Mouse (Mus musculus): Measurements from ENCODE around the gene Morn1. TPM values are rescaled to one million over a fixed set of nuclear protein-coding genes. Genes with fewer than 3 reads are reported as not detected.

Gene Morn1
- polyA plus RNA-seq, 1 experiment = 6.5 TPM

DNA sequence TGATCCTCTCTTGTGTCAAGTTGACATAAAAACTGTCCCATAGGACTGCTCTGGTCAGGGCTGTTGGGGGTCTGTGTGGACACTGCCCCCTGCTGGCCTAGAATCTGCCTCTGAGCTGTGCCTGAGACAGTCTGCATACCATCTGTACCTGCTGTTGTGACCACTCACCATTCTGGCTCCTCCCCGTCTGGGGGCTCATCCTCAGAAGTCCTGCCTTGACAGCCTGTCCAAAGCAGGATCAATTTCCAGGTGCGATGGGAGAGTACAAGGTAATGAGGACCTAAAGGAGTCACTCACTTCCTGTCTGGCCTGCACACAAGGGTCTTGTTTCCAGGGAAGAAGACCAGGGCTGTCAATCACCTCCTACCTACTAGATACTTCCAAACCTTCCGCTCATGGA is 8.2 kb downstream of the Morn1 start:
- no peaks in the 10 kb centered on the region for H3K4me1 ChIP-seq (ENCODE audit: control insufficient read depth, insufficient read depth, low read length)
- no peak overlapping the region for H3K4me3 ChIP-seq (replicated peaks; ENCODE audit: control insufficient read depth, low read depth, low read length)
- 75% methylated on average over 3 of the region's 3 CpGs for WGBS
- peak; percentile 78 for TF ChIP-seq CTCF (IDR thresholded peaks at IDR 0.05; ENCODE audit: control insufficient read depth, insufficient read depth, low read length)
- no peak for TF ChIP-seq POLR2A (IDR thresholded peaks at IDR 0.05; ENCODE audit: borderline replicate concordance, control insufficient read depth, low read depth, low read length)
- no peak overlapping the region for H3K27ac ChIP-seq (ENCODE audit: control insufficient read depth, insufficient read depth, low read depth, low read length, poor library complexity)

DNA sequence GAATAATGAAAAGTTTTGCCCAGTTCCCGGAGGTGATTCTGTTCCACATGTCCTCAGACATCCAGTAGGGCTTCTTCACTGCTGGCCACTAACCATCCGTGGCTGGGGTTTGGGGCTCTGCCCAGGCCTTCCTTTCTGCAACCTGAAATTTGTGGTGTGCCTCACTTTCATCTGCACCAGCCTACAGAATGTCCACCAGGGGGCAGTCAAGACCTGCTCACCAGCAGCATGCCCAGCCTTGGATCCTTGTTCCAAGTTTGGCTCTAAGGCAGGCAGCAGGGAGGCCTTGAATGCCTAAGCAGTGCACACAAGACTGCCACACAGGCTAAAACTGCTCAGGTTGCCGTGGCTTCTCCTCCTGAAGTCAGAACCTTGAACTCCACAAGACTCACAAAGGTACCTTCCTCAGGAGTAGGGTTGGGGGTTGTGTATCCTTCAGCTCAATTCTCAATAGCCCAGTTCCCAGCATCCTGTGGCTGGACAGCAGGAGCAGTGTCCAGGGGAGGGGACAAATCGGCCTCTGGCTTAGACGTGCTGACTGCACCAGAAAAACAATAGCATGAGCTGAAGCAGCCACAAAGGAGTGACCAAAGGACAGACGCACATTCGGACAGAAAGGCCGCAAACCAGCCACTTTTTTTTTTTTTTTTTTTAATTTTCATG is 9.0 kb downstream of the Morn1 start:
- 49% methylated on average over 8 of the region's 8 CpGs for WGBS
- H3K4me3 ChIP-seq (replicated peaks; ENCODE audit: control insufficient read depth, low read depth, low read length) = no peak overlapping the region
- H3K27ac ChIP-seq (ENCODE audit: control insufficient read depth, insufficient read depth, low read depth, low read length, poor library complexity) = no peak overlapping the region
- H3K4me1 ChIP-seq (ENCODE audit: control insufficient read depth, insufficient read depth, low read length) = no peaks in the 10 kb centered on the region
- peak; percentile 99 for TF ChIP-seq CTCF (IDR thresholded peaks at IDR 0.05; ENCODE audit: control insufficient read depth, insufficient read depth, low read length)
- no peak for TF ChIP-seq POLR2A (IDR thresholded peaks at IDR 0.05; ENCODE audit: borderline replicate concordance, control insufficient read depth, low read depth, low read length)

DNA sequence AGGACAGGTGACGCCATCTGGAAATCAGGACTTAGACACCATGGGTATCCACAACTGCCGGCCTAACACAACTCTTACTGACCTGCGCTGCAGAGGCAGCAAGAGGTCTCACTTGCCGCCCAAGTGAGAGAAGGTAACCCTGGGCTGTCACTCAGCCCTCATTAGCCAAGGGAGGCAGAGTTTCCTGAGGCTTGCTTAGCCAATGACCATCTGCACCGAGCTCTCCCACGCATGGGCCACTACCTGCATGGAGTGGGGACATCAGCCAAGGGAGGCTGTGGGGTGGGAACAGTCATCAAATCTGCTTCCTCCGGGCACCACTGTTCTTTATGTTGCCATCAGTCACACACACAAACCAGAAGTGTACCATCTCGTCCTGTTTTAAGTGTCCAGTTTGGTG is 9.6 kb downstream of the Morn1 start:
- Histone ChIP-seq H3K4me3 (replicated peaks; ENCODE audit: control insufficient read depth, low read depth, low read length) (no peak overlapping the region), H3K27ac (ENCODE audit: control insufficient read depth, insufficient read depth, low read depth, low read length, poor library complexity) (no peak overlapping the region), H3K4me1 (ENCODE audit: control insufficient read depth, insufficient read depth, low read length) (no peaks in the 10 kb centered on the region)
- no peak for TF ChIP-seq CTCF (IDR thresholded peaks at IDR 0.05; ENCODE audit: control insufficient read depth, insufficient read depth, low read length)
- WGBS = 85% methylated on average over 8 of the region's 8 CpGs

DNA sequence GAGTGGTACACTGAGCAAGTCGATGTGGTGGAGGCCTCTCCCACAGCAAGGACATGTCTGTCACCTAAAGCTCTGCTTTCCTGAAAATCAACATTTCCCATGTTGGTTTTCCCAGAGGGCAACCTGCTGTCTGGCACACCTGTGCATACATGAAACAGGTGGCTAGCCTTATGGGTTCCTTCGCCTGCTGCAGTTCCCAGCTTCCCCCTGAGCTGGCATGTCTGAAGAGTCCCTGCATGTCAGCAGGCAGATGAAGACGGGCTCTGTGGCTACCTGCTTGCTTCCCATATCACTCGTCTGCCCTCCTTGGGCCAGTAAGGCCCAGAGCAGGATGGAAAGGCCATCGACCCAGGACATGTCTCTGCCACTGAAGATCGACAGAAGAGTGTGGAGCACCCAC is 11.1 kb downstream of the Morn1 start:
- WGBS = 76% methylated on average over 6 of the region's 6 CpGs
- no peak for TF ChIP-seq CTCF (IDR thresholded peaks at IDR 0.05; ENCODE audit: control insufficient read depth, insufficient read depth, low read length)
- no peak for TF ChIP-seq POLR2A (IDR thresholded peaks at IDR 0.05; ENCODE audit: borderline replicate concordance, control insufficient read depth, low read depth, low read length)
- Histone ChIP-seq H3K4me1 (ENCODE audit: control insufficient read depth, insufficient read depth, low read length) (no peaks in the 10 kb centered on the region), H3K27ac (ENCODE audit: control insufficient read depth, insufficient read depth, low read depth, low read length, poor library complexity) (no peak overlapping the region), H3K4me3 (replicated peaks; ENCODE audit: control insufficient read depth, low read depth, low read length) (no peak overlapping the region)

DNA sequence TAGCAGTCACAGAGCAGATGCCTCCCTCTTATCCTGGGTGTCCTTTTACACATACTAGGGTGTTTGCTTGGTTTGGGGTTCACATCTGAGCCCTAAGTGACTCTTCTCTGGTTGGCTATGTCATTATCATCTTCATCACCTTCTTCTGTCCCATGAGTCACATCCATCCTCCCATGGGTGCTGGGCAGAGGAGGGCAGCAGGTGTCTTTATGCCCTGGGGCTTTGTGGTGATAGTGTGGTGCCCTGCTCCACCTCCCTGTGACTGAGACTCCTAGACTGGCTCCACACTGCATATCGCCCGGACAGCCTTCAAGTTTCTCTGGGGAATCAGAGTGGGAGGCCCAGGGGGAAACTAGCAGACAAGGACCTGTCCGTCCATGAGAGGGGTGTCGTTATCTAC is 12.2 kb downstream of the Morn1 start:
- no peak overlapping the region for H3K27ac ChIP-seq (ENCODE audit: control insufficient read depth, insufficient read depth, low read depth, low read length, poor library complexity)
- TF ChIP-seq CTCF (IDR thresholded peaks at IDR 0.05; ENCODE audit: control insufficient read depth, insufficient read depth, low read length) (no peak), POLR2A (IDR thresholded peaks at IDR 0.05; ENCODE audit: borderline replicate concordance, control insufficient read depth, low read depth, low read length) (no peak)
- H3K4me1 ChIP-seq (ENCODE audit: control insufficient read depth, insufficient read depth, low read length) = no peaks in the 10 kb centered on the region
- WGBS = 59% methylated on average over 4 of the region's 4 CpGs
- no peak overlapping the region for H3K4me3 ChIP-seq (replicated peaks; ENCODE audit: control insufficient read depth, low read depth, low read length)

DNA sequence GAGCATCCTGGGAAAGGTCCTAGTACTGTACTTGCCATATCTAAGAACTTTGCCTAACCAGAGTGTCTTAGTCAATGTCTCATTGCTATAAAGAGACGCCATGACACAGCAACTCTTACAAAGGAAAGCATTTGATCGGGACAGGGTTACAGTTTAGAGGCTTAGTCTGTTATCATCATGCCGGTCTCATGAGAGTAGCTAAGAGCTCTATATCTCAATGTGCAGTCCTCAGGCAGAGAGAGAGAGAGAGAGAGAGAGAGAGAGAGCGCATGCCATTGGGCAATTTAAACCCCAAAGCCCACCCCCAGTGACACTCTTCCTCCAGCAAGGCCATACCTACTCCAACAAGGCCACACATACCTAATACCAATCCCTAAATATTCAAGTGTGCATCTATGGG is 21.5 kb downstream of the Morn1 start:
- WGBS = 57% methylated on average over 4 of the region's 4 CpGs
- no peaks in the 10 kb centered on the region for H3K4me1 ChIP-seq (ENCODE audit: control insufficient read depth, insufficient read depth, low read length)
- H3K27ac ChIP-seq (ENCODE audit: control insufficient read depth, insufficient read depth, low read depth, low read length, poor library complexity) = no peak overlapping the region
- TF ChIP-seq POLR2A (IDR thresholded peaks at IDR 0.05; ENCODE audit: borderline replicate concordance, control insufficient read depth, low read depth, low read length) (no peak), CTCF (IDR thresholded peaks at IDR 0.05; ENCODE audit: control insufficient read depth, insufficient read depth, low read length) (no peak)
- H3K4me3 ChIP-seq (replicated peaks; ENCODE audit: control insufficient read depth, low read depth, low read length) = no peak overlapping the region

DNA sequence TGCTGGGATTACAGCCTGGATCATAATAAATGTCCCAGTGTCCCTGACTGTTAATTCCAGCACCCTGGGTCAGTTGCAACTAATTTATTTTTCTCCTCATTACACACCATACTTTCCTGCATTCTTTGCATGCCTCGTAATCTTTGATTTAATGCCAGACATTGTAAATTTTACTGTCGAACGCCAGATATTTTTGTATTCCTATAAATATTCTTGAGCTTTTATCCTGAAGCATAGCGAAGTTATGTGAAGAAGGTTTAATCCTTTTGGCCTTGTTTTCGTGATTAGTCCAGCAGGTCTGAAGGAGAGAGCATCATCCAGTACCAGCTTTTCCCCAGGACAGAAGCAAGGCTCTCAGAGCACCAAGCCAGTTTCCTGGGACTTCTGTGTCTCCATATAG is 23.1 kb downstream of the Morn1 start:
- Histone ChIP-seq H3K4me1 (ENCODE audit: control insufficient read depth, insufficient read depth, low read length) (no peaks in the 10 kb centered on the region), H3K4me3 (replicated peaks; ENCODE audit: control insufficient read depth, low read depth, low read length) (no peak overlapping the region), H3K27ac (ENCODE audit: control insufficient read depth, insufficient read depth, low read depth, low read length, poor library complexity) (no peak overlapping the region)
- 80% methylated on average over 5 of the region's 5 CpGs for WGBS
- no peak for TF ChIP-seq POLR2A (IDR thresholded peaks at IDR 0.05; ENCODE audit: borderline replicate concordance, control insufficient read depth, low read depth, low read length)
- TF ChIP-seq CTCF (IDR thresholded peaks at IDR 0.05; ENCODE audit: control insufficient read depth, insufficient read depth, low read length) = no peak

DNA sequence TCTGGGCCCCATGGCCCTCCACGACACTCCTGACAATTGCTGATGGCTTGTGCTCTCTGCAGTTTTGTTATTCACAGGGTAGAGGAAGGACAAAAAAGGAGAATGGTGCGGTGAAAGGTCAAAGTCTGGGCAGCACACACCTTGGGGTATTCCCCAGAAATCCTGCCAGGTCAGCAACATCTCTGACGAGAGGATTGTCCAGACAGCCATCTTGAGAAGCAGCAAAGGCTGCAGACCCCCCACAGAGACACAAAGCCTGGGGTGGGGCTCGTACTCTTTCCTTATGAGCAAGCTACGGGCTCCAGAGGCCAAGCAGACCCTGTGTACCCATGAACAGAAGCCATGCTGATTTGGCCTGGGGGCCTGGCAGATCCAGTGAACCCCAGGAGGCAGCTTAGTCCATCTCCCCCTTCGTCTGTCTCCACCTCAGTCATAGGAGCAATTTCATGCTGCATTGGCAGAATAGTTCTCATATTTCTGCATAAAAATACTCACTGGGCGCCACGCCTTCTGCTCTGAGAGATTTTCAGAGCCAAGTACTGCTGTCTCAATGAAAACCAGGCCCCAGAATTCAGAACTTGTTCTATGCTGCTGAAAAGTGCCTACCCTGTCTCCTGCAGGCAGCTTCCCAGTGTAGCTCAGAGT is 27.5 kb downstream of the Morn1 start:
- H3K4me3 ChIP-seq (replicated peaks; ENCODE audit: control insufficient read depth, low read depth, low read length) = no peak overlapping the region
- no peak overlapping the region for H3K27ac ChIP-seq (ENCODE audit: control insufficient read depth, insufficient read depth, low read depth, low read length, poor library complexity)
- H3K4me1 ChIP-seq (ENCODE audit: control insufficient read depth, insufficient read depth, low read length) = peaks cover 8% of the 10 kb centered on the region
- no peak for TF ChIP-seq CTCF (IDR thresholded peaks at IDR 0.05; ENCODE audit: control insufficient read depth, insufficient read depth, low read length)
- TF ChIP-seq POLR2A (IDR thresholded peaks at IDR 0.05; ENCODE audit: borderline replicate concordance, control insufficient read depth, low read depth, low read length) = no peak
- WGBS = 76% methylated on average over 8 of the region's 8 CpGs

Measured in bone marrow, adult 2 months (tissue).